Mouse (Mus musculus): ENCODE measurements around the gene Casz1.

- TF ChIP-seq POLR2A (IDR thresholded peaks at IDR 0.05; ENCODE audit: low read depth, low read length) (no peak), CTCF (IDR thresholded peaks at IDR 0.05; ENCODE audit: extremely low read depth, insufficient read length, insufficient replicate concordance, low read depth, low read length) (no peak)
These were observed 22.7 kb upstream of the Casz1 start for GRCm38 (mm10) chr4:148781516-148781915.

All from small intestine, adult 2 months (tissue).